Mouse (Mus musculus) midbrain, embryonic 10.5 days (tissue): ENCODE measurements at regions not wholly inside any gene's neighbourhood (a gene's known extent, or its start where the extent isn't known, plus 50 kb on each side); places are given as distances from the start of the nearest gene placed in this dataset.
A peak's percentile ranks its signal among the peaks of the same experiment; 100 is the strongest.

Experiments used
- DNase-seq: peaks from one replicate; pipeline ENCODE4 v3.0.0-alpha.2; 2017; ENCODE audit warnings: low spot score
- H3K27ac ChIP-seq: fragments of 300-500 bp; sonication (generic); replicated peaks from 2 replicates; pipeline ENCODE4 v1.5.1; 2016; ENCODE audit warnings: mild to moderate bottlenecking
- H3K27me3 ChIP-seq: fragments of 300-500 bp; sonication (generic); 2 replicates; pipeline ENCODE4 v1.6.1; 2016; ENCODE audit warnings: low read depth, mild to moderate bottlenecking; ENCODE audit not compliant: poor library complexity, severe bottlenecking
- H3K36me3 ChIP-seq: fragments of 300-500 bp; sonication (generic); 2 replicates; pipeline ENCODE4 v1.6.1; 2016; ENCODE audit warnings: mild to moderate bottlenecking, moderate library complexity
- H3K4me1 ChIP-seq: fragments of 300-500 bp; sonication (generic); 2 replicates; pipeline ENCODE4 v1.6.1; 2016
- H3K4me3 ChIP-seq: fragments of 300-500 bp; sonication (generic); 2 replicates; pipeline ENCODE4 v1.5.1; 2016; ENCODE audit warnings: mild to moderate bottlenecking, moderate library complexity
- H3K9me3 ChIP-seq: fragments of 300-500 bp; sonication (generic); replicated peaks from 2 replicates; pipeline ENCODE4 v1.6.1; 2016; ENCODE audit warnings: mild to moderate bottlenecking
- WGBS: fragments of 180-500 bp; shearing (Covaris S2); methylation state at CpG from one replicate; pipeline ENCODE4 v1.1.7; 2016; 5-methylcytosine and 5-hydroxymethylcytosine counted together

DNA sequence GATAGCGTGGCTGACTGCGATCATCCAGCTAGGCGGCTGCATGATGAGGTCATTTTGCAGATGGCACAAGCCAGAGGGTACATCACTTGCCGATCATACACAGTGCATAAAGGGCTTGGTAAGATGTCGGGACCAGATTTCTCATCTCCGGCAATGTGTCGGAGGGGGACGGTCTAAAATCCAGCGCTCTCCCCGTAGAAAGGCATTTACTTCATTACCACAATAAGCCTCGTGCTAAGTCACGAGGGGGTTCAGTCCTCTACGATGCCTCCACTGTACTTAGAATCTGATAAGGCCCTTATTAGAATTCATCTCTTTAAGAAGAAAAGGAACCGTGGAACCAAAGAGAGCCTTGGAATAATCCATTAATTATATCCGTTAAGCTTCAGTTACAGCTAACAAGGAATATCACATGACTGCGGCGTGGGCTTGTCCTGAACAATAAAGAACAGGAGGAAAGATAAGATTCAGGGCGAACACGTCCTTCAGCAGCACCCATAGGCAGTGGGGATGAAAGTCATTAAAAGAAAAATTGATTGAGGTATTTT lies 52.3 kb upstream of the Atrnl1 start:
- Histone ChIP-seq H3K4me3 (no peak overlapping the region), H3K27ac (0 out of 2 replicates have a peak overlapping the region, but pooled peaks have one; percentile 28), H3K36me3 (no peaks in the 10 kb centered on the region), H3K4me1 (no peaks in the 10 kb centered on the region), H3K9me3 (no peaks in the 10 kb centered on the region), H3K27me3 (no peaks in the 10 kb centered on the region)
- WGBS = 83% methylated on average over 19 of the region's 19 CpGs
- no peak for DNase-seq

DNA sequence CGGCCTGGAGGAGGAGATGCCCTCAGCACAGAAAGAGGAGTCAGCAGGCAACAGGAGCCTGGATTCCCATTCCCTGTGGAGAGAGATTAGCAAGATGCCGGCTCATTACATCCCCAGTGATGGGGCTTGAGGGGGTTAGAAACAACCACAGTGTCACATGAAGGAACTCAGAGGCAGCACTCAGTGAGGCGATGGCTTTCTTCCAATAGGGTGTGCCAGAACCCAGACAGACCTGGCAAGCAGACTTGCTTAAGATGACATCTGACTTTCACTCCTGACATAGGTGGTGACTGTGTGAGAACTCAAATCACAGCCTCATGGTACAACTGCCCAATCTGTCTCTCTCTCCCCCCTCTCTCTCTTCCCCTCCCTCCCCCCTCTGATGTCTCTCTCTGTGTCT lies 50.1 kb upstream of the Atrnl1 start:
- DNase-seq = no peak
- Histone ChIP-seq H3K27me3 (no peaks in the 10 kb centered on the region), H3K9me3 (no peaks in the 10 kb centered on the region), H3K4me3 (no peak overlapping the region), H3K36me3 (no peaks in the 10 kb centered on the region), H3K27ac (no peak overlapping the region), H3K4me1 (no peaks in the 10 kb centered on the region)
- WGBS = 32% methylated on average over 3 of the region's 3 CpGs
